Mouse (Mus musculus) megakaryocyte-erythroid progenitor cell, adult 5-6 weeks (primary cell): Measurements from ENCODE around the gene Lgals3bp. TPM values are rescaled to one million over a fixed set of nuclear protein-coding genes. Genes with fewer than 3 reads are reported as not detected.

Experiments used
- ATAC-seq: replicated peaks from 2 replicates; pipeline ENCODE4 v1.8.0; 2016; ENCODE audit warnings: mild to moderate bottlenecking, inconsistent platforms; ENCODE audit not compliant: severe bottlenecking, poor library complexity, low FRiP score, low TSS enrichment
- total RNA-seq, 2 experiments: library from RNA; stranded (forward) in 1 of 2; stranded (reverse) in 1 of 2; fragments of 200-1000, 215-1000 nt in 1 of 2; fragments of >200 nt in 1 of 2; fragmentation: Nextera tagmentation in 1 of 2; gene quantifications; 2 replicates each; pipeline ENCODE4 v1.2.3; 2014 to 2017

Gene Lgals3bp
- total RNA-seq, 2 experiments from 2014 or later, result 174 to 211 TPM

DNA sequence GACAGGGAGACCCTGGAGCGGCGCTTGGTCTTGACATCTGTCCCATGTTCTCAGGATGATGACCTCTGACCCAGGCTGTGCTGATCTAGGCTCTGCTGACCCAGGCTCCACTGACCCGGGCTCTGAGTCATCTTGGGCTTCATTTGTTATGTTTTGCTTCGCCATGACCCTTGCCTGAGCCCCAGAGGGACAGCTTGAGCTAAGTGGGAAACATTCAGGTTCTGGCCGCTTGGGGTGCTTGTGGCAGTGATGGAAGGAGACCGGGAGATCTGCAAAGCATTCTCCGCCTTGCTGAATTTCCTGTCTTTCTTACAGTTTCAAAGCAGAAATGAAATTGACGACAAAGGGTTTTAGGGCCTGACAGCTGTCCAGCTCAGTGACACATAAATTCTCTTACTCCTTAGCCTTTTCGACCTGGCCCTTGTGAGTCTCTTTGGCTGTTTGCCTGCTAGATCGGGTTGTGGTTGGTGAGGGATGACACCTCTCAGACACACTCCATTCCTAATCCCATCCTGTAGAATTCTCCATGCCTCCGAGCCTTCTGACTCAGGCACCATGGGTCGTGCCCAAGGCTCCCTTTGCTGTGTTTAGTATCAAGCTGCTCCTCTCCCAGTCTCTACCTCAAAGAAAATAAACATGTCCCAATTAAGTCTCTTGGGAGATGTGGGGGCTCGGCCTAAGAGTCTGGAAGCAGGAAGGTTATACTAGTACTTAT lies 22.9 kb upstream of the Lgals3bp start:
- no peak for ATAC-seq

DNA sequence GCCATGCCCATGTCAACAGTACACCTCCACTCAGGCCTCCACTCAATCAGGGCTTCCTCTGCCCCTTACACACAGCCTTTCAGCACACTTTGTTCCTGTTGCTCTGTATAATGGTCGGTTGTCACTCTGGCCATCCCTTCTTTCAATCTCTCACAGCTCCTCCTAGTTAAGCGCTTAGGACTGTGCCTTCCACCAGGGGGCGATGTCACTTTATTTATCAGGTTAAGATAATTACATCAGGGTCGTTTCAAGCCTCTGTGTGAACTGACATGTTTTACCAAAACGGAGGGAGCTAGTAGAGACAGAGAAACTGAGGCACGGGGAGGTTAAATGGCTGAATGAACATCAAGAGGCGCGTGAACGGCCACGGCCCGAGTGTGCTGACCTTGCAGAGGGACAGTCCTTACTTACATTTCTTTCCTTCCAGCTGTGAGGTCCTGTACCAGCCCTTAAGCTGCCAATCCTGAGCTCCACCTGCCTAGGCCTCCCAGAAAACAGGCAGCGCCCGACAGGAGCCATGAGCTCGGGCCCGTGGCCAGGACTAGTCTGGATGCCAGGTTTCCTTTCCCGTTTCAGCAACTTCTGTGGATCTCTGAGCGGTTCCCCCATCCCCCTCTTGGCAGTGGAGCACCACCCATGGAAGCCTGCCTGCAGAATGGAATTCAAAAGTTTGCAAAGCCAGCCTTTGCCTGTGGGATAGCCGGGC lies 21.5 kb upstream of the Lgals3bp start:
- ATAC-seq, result 0 out of 2 replicates have a peak, but pooled peaks have one; percentile 34

DNA sequence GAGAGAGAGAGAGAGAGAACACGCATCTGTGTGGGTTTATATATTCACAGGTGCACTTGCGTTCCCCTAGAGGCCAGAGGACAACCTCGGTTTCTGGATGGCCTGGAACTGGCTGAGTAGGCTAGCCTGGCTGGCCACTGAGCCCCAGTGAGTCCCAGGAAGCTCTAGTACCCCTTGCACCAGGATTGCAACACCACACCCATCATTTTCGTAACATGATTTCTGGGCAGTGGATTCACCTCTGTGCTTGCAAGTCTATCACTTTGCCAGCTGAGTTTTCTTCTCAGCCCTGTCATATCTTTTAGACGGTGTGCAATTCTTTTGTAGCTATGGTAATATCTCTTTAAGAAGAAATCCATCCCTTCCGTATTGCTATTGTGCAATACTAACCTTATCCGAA lies 18.4 kb upstream of the Lgals3bp start:
- no peak for ATAC-seq

GRCm38 (mm10) chr11:118418834-118419504 lies 17.1 kb upstream of the Lgals3bp start, which contains the start of gene Cant1:
Gene Cant1, minus strand, starts transcription at chr11:118419086.
- ATAC-seq, result peak; percentile 90

DNA sequence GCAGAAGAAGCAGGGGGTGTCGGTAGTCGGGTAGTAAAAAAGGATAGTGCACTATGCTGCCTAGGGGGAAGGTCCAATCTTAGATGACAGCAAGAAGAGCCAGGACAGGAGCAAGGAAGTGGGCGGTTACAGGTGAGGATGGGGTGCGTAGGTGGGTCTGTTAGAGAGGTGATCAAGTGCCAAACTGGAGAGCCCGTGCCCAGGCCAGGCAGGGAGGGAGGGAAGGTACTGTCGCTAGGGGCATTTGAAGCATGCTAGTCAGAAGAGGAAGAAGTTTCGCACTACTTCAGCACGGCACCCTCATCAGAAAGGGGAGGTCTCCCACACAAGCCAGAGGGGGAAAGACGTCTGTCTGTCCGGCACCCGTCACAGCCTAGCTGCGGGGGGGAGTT lies 16.5 kb upstream of the Lgals3bp start:
- ATAC-seq, result peak; percentile 16

- ATAC-seq, result no peak
Measured at GRCm38 (mm10) chr11:118417496-118417895, 15.6 kb upstream of the Lgals3bp start.

GRCm38 (mm10) chr11:118416046-118416445 lies 14.2 kb upstream of the Lgals3bp start:
- ATAC-seq, result no peak

DNA sequence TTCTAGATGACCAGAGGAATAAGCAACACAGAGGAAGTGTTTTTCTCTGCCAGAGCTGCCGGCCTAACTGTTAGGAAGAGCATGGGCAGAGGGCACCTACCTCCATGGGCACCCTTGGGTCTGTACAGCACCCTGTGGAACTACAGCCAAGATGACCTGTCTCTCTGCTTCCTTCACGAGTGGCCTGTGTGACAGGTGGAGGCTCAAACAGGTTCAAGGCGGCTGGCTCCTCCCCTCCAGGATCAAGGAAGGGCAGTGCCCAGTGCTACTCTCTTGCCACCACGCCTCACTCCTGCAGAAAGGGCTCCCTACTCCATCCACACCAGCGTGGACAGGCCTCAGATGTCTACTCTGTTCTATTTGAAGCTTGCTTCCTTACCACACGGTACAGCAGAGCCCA lies 13.7 kb upstream of the Lgals3bp start:
- ATAC-seq, result no peak

GRCm38 (mm10) chr11:118414270-118414669 lies 12.4 kb upstream of the Lgals3bp start:
- no peak for ATAC-seq

GRCm38 (mm10) chr11:118413055-118413454 lies 11.2 kb upstream of the Lgals3bp start:
- no peak for ATAC-seq

- no peak for ATAC-seq
Measured at GRCm38 (mm10) chr11:118412601-118413000, 10.7 kb upstream of the Lgals3bp start.

GRCm38 (mm10) chr11:118411271-118411670 lies 9.4 kb upstream of the Lgals3bp start:
- no peak for ATAC-seq

- ATAC-seq, result no peak
Measured at GRCm38 (mm10) chr11:118410479-118410878, 8.6 kb upstream of the Lgals3bp start.

DNA sequence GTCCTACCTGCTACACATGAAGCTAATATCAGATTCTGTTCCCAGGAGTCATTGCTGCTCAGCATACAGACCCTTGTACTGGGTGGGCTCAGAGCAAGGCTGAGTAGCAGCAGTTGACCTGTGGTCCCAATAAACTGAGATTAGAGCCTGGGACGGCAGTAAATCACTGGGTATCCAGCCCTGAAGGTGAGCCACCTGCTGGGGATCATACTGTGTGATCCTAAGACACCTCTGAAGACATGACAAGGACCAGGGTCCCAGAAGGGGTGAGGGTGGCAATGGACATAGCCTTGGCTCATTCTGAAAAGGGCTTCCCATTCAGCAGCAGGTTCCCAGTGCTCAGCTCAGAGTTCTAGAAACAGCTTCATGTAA lies 8.2 kb upstream of the Lgals3bp start:
- no peak for ATAC-seq

DNA sequence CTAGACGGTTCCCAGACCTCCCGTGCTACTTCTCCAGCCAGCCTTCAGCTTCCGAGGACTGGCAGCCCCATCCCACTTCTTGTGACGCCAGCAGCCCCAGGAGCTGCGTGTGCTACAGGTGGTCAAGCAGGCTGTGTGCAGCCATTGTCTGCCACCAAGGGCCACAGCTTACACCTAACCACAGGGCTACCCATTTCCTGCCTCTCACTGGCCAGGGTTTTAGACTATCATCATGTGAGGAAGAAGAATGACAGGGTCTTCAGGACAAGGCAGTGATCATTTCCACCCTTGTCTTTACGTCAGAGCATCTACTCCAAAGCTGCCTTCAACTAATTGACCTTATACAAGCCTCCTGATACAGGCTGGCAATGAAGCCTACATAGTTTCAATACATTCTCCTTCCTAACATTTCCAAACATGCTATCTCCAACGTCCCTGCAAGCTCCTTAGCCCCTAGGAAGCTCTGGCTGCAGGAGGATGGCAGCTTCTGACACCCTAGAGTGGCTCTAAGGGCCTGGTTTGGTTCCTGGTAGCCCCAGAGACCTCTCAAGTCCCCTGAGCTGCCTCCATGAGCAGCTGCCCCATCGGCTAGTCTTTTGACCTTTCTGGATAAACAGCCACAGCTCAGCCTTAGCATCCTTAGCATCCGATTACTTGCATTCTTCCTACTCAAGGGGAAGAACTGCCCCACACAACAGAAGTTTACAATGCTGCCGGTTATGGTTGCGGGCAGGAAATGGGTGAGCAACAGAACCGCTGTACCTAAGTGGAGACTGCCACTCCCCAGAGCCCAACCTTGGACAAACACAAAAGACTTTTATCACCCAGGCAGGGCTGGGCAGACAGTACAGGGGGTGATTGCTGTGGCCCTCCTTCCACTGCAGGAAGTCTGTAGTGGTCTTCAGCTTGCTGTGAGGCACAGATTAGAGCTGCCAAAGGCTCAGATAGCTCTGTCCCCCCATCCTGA lies 7.5 kb upstream of the Lgals3bp start:
- no peak for ATAC-seq

DNA sequence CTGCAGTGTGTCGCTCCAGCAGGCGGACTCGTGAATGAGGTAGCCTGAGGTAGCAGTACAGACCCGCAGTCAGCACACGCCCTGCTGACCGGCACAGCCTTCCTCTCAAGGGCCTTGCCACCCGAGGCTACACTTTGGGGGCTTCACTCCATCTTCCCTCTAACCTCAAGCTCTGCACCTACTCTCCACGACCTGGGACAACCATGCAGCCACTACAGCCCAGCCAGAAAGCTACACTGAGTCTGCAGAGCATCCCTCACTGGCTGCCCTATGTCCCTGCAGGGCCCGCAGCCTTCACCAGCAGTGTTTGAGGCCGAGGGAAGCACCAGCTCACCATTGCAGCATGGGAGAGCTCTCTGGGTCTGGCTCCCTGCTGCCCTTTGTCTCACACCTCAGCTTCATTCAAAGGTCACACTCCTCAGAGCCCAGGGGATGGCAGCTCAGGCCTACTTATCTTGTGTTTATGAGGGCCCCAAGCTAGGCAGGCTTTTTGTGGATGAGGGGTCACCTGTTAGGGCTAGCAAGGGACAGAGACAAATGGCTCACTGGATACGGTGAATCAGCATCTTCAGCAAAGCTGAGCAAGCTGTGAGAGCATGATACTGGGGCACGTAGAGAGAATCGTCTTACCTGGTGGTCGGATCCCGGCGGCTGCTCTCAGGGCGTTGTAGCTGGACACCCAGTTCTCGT lies 6.3 kb upstream of the Lgals3bp start:
- no peak for ATAC-seq

- ATAC-seq, result no peak
Measured at GRCm38 (mm10) chr11:118407318-118407910, 5.5 kb upstream of the Lgals3bp start.

DNA sequence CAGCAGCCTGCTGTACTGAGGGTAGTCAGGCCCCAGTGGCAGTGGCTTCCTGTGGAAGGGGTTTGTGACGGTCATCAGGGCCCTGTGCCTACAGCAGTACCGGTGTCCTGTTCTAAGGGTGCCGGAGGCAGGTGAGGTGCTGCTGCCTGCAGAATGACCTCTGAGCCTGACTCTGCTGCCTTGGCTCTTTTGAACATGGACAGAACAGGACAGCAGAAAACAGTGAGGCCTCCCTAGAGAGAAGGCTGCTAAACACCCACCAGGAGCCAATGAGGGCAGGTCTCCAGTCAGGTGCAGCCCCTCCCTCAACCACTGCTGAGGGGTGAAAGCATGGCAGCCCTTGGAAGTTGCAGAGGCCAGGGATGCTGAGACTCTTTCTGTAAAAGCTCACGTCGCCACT lies 4.6 kb upstream of the Lgals3bp start:
- ATAC-seq, result no peak

GRCm38 (mm10) chr11:118405311-118405710 lies 3.4 kb upstream of the Lgals3bp start:
- ATAC-seq, result no peak
